Mouse (Mus musculus) 416B (cell line): ENCODE results near the gene Arhgef2.
A peak's percentile ranks its signal among the peaks of the same experiment; 100 is the strongest.

ENCODE experiments used
- DNase-seq: peaks from one replicate; pipeline ENCODE4 v3.0.0; 2011; ENCODE audit warnings: low read depth

The Arhgef2 gene

GRCm38 (mm10) chr3:88621537-88622112, 15.9 kb downstream of the Arhgef2 start:
- DNase-seq, result peak; percentile 91

GRCm38 (mm10) chr3:88622113-88622940, 16.6 kb downstream of the Arhgef2 start:
- peak; percentile 92 for DNase-seq

GRCm38 (mm10) chr3:88622941-88623345, 17.2 kb downstream of the Arhgef2 start:
- DNase-seq, result peak; percentile 97

GRCm38 (mm10) chr3:88623346-88624135, 17.8 kb downstream of the Arhgef2 start:
- DNase-seq, result peak; percentile 88

GRCm38 (mm10) chr3:88624324-88624723, 18.6 kb downstream of the Arhgef2 start:
- no peak for DNase-seq

GRCm38 (mm10) chr3:88624951-88625350, 19.2 kb downstream of the Arhgef2 start:
- peak; percentile 60 for DNase-seq

- no peak for DNase-seq
These were observed 19.8 kb downstream of the Arhgef2 start for GRCm38 (mm10) chr3:88625531-88625930.

GRCm38 (mm10) chr3:88626316-88626715, 20.6 kb downstream of the Arhgef2 start:
- DNase-seq, result no peak

- DNase-seq, result no peak
These were observed 21.3 kb downstream of the Arhgef2 start for GRCm38 (mm10) chr3:88627114-88627513.

- DNase-seq, result peak; percentile 69
These were observed 21.8 kb downstream of the Arhgef2 start for GRCm38 (mm10) chr3:88627535-88627934.

GRCm38 (mm10) chr3:88628766-88629165, 23.0 kb downstream of the Arhgef2 start:
- no peak for DNase-seq

GRCm38 (mm10) chr3:88629244-88629643, 23.5 kb downstream of the Arhgef2 start:
- DNase-seq, result no peak

- DNase-seq, result no peak
These were observed 24.3 kb downstream of the Arhgef2 start for GRCm38 (mm10) chr3:88630018-88630417.

- DNase-seq, result peak; percentile 66
These were observed 25.1 kb downstream of the Arhgef2 start for GRCm38 (mm10) chr3:88630849-88631341.

GRCm38 (mm10) chr3:88631921-88632587, 26.3 kb downstream of the Arhgef2 start:
- peak; percentile 53 for DNase-seq

GRCm38 (mm10) chr3:88633056-88633455, 27.3 kb downstream of the Arhgef2 start:
- no peak for DNase-seq

- no peak for DNase-seq
These were observed 29.9 kb downstream of the Arhgef2 start for GRCm38 (mm10) chr3:88635506-88636275.

- DNase-seq, result no peak
These were observed 30.8 kb downstream of the Arhgef2 start for GRCm38 (mm10) chr3:88636555-88636986.

- no peak for DNase-seq
These were observed 31.4 kb downstream of the Arhgef2 start for GRCm38 (mm10) chr3:88637134-88637533.

- DNase-seq, result no peak
These were observed 33.5 kb downstream of the Arhgef2 start for GRCm38 (mm10) chr3:88639239-88639638.

- DNase-seq, result peak; percentile 84
These were observed 34.9 kb downstream of the Arhgef2 start for GRCm38 (mm10) chr3:88640676-88641075.
